Mouse (Mus musculus) heart, embryonic 16.5 days (tissue): Measurements from ENCODE around the gene Cux1. TPM values are rescaled to one million over a fixed set of nuclear protein-coding genes. Genes with fewer than 3 reads are reported as not detected.

ENCODE experiments used
- ATAC-seq: fragments of 200-750 bp; cut with Nextera tagmentation; replicated peaks from 2 replicates; pipeline ENCODE4 v1.8.0; 2017; ENCODE audit warnings: moderate number of reproducible peaks; ENCODE audit not compliant: insufficient read depth, low FRiP score; ENCODE audit errors: extremely low read depth
- H3K27ac ChIP-seq: fragments of 300-500 bp; sonication (generic); 2 replicates; pipeline ENCODE4 v1.5.1; 2014; ENCODE audit warnings: mild to moderate bottlenecking, low read length, control low read depth, moderate library complexity
- H3K27me3 ChIP-seq: fragments of 300-500 bp; sonication (generic); 2 replicates; pipeline ENCODE4 v1.6.1; 2014; ENCODE audit warnings: low read length, mixed read lengths; ENCODE audit not compliant: control insufficient read depth, insufficient read depth
- H3K36me3 ChIP-seq: fragments of 300-500 bp; sonication (generic); 2 replicates; pipeline ENCODE4 v1.6.1; 2014; ENCODE audit not compliant: control insufficient read depth, insufficient read depth
- H3K4me1 ChIP-seq: fragments of 300-500 bp; sonication (generic); 2 replicates; pipeline ENCODE4 v1.6.1; 2014; ENCODE audit warnings: low read length, mixed read lengths; ENCODE audit not compliant: control insufficient read depth, insufficient read depth
- H3K4me2 ChIP-seq: fragments of 300-500 bp; sonication (generic); 2 replicates; pipeline ENCODE4 v1.6.1; 2014; ENCODE audit warnings: low read depth, mild to moderate bottlenecking, control low read depth, low read length
- H3K4me3 ChIP-seq: fragments of 300-500 bp; sonication (generic); 2 replicates; pipeline ENCODE4 v1.5.1; 2014; ENCODE audit warnings: mild to moderate bottlenecking, control low read depth, low read length
- H3K9ac ChIP-seq: fragments of 300-500 bp; sonication (generic); 2 replicates; pipeline ENCODE4 v1.6.1; 2014; ENCODE audit warnings: low read length, control low read depth
- H3K9me3 ChIP-seq: fragments of 300-500 bp; sonication (generic); replicated peaks from 2 replicates; pipeline ENCODE4 v1.6.1; 2016; ENCODE audit warnings: low read length; ENCODE audit not compliant: control insufficient read depth
- WGBS: fragments of 180-500 bp; shearing (Covaris S2); extraction: QIAGEN DNeasy Blood & Tissue Kit; methylation state at CpG from one replicate; pipeline ENCODE4 v1.1.7; 2014; 5-methylcytosine and 5-hydroxymethylcytosine counted together
- polyA plus RNA-seq: library from polyadenylated mRNA; unstranded; fragments of >200 nt; fragmentation: Nextera tagmentation; extraction: Ambion mirVana; gene quantifications from 2 replicates; pipeline ENCODE4 v1.2.1, GENCODE M21; 2015

Gene Cux1
- polyA plus RNA-seq, 1 experiment from 2014 or later = 89.0 TPM

- Histone ChIP-seq H3K4me2 (no peak overlapping the region), H3K9ac (no peak overlapping the region), H3K4me3 (no peak overlapping the region), H3K36me3 (no peaks in the 10 kb centered on the region), H3K27me3 (peaks cover 4% of the 10 kb centered on the region; the same call in 1 of the 2 replicates), H3K9me3 (no peaks in the 10 kb centered on the region), H3K27ac (no peak overlapping the region), H3K4me1 (peaks cover 3% of the 10 kb centered on the region; the same call in 1 of the 2 replicates)
- 45% methylated on average over 7 of the region's 7 CpGs for WGBS
- no peak for ATAC-seq
Measured at GRCm38 (mm10) chr5:136570171-136570570, 2.9 kb upstream of the Cux1 start.

GRCm38 (mm10) chr5:136568776-136569175 lies 1.5 kb upstream of the Cux1 start:
- peaks cover 10% of the 10 kb centered on the region for H3K4me1 ChIP-seq
- H3K9ac ChIP-seq = peak overlapping the region; percentile 96
- WGBS = under 1% methylated on average over 32 of the region's 36 CpGs
- H3K36me3 ChIP-seq = no peaks in the 10 kb centered on the region
- H3K9me3 ChIP-seq = no peaks in the 10 kb centered on the region
- ATAC-seq = no peak
- H3K4me3 ChIP-seq = peak overlapping the region; percentile 77
- peak overlapping the region; percentile 95 for H3K4me2 ChIP-seq
- H3K27ac ChIP-seq = no peak overlapping the region
- peaks cover 4% of the 10 kb centered on the region; the same call in 1 of the 2 replicates for H3K27me3 ChIP-seq

- Histone ChIP-seq H3K9me3 (no peaks in the 10 kb centered on the region), H3K9ac (peak overlapping the region; percentile 96), H3K36me3 (no peaks in the 10 kb centered on the region), H3K4me2 (peak overlapping the region; percentile 95), H3K4me3 (peak overlapping the region; percentile 77), H3K27ac (peak overlapping the region; percentile 96), H3K27me3 (peaks cover 2% of the 10 kb centered on the region; the same call in 1 of the 2 replicates), H3K4me1 (peaks cover 15% of the 10 kb centered on the region)
- under 1% methylated on average over 36 of the region's 36 CpGs for WGBS
- ATAC-seq = peak; percentile 17
Measured at GRCm38 (mm10) chr5:136568026-136568765, 906 bp upstream of the Cux1 start.

GRCm38 (mm10) chr5:136566812-136567175 lies 496 bp downstream of the Cux1 start:
- Histone ChIP-seq H3K9me3 (no peaks in the 10 kb centered on the region), H3K4me1 (peaks cover 16% of the 10 kb centered on the region), H3K27me3 (peaks cover 2% of the 10 kb centered on the region; the same call in 1 of the 2 replicates), H3K27ac (peak overlapping the region; percentile 96), H3K9ac (peak overlapping the region; percentile 96), H3K36me3 (no peaks in the 10 kb centered on the region), H3K4me3 (peak overlapping the region; percentile 77), H3K4me2 (peak overlapping the region; percentile 95)
- WGBS = under 1% methylated on average over 30 of the region's 31 CpGs
- ATAC-seq = peak; percentile 26

GRCm38 (mm10) chr5:136566001-136566811 lies 1.1 kb downstream of the Cux1 start:
- peak overlapping the region; percentile 96 for H3K9ac ChIP-seq
- peaks cover 16% of the 10 kb centered on the region for H3K4me1 ChIP-seq
- H3K27ac ChIP-seq = peak overlapping the region; percentile 96
- H3K4me3 ChIP-seq = peak overlapping the region; percentile 77
- WGBS = under 1% methylated on average over 75 of the region's 79 CpGs
- no peaks in the 10 kb centered on the region for H3K36me3 ChIP-seq
- peaks cover 2% of the 10 kb centered on the region; the same call in 1 of the 2 replicates for H3K27me3 ChIP-seq
- peak overlapping the region; percentile 95 for H3K4me2 ChIP-seq
- H3K9me3 ChIP-seq = no peaks in the 10 kb centered on the region
- ATAC-seq = peak; percentile 49

- H3K9me3 ChIP-seq = no peaks in the 10 kb centered on the region
- H3K36me3 ChIP-seq = no peaks in the 10 kb centered on the region
- under 1% methylated on average over 32 of the region's 32 CpGs for WGBS
- H3K9ac ChIP-seq = peak overlapping the region; percentile 96
- H3K27ac ChIP-seq = peak overlapping the region; percentile 96
- peaks cover 2% of the 10 kb centered on the region; the same call in 1 of the 2 replicates for H3K27me3 ChIP-seq
- peak overlapping the region; percentile 77 for H3K4me3 ChIP-seq
- peak overlapping the region; percentile 95 for H3K4me2 ChIP-seq
- no peak for ATAC-seq
- H3K4me1 ChIP-seq = peaks cover 16% of the 10 kb centered on the region
Measured at GRCm38 (mm10) chr5:136565311-136565811, 1.9 kb downstream of the Cux1 start.

- peak overlapping the region; percentile 77 for H3K4me3 ChIP-seq
- 33% methylated on average over 11 of the region's 11 CpGs for whole genome bisulfite sequencing
- no peaks in the 10 kb centered on the region for H3K36me3 ChIP-seq
- no peaks in the 10 kb centered on the region for H3K9me3 ChIP-seq
- H3K4me2 ChIP-seq = peak overlapping the region; percentile 95
- ATAC-seq = no peak
- H3K27me3 ChIP-seq = peaks cover under 1% of the 10 kb centered on the region; the same call in 1 of the 2 replicates
- H3K27ac ChIP-seq = peak overlapping the region; percentile 96; the same call in 1 of the 2 replicates
- peak overlapping the region; percentile 96 for H3K9ac ChIP-seq
- H3K4me1 ChIP-seq = peaks cover 16% of the 10 kb centered on the region
Measured at GRCm38 (mm10) chr5:136564613-136565299, 2.5 kb downstream of the Cux1 start.

- H3K4me2 ChIP-seq = peak overlapping the region; percentile 95
- H3K36me3 ChIP-seq = no peaks in the 10 kb centered on the region
- no peaks in the 10 kb centered on the region for H3K27me3 ChIP-seq
- H3K9ac ChIP-seq = no peak overlapping the region
- 52% methylated on average over 3 of the region's 3 CpGs for WGBS
- no peak overlapping the region for H3K4me3 ChIP-seq
- no peak overlapping the region for H3K27ac ChIP-seq
- ATAC-seq = no peak
- H3K9me3 ChIP-seq = no peaks in the 10 kb centered on the region
- H3K4me1 ChIP-seq = peaks cover 14% of the 10 kb centered on the region
Measured at GRCm38 (mm10) chr5:136563996-136564395, 3.3 kb downstream of the Cux1 start.
